ENCODE assay signal across 8 mouse cellular contexts in the genomic region with DNA sequence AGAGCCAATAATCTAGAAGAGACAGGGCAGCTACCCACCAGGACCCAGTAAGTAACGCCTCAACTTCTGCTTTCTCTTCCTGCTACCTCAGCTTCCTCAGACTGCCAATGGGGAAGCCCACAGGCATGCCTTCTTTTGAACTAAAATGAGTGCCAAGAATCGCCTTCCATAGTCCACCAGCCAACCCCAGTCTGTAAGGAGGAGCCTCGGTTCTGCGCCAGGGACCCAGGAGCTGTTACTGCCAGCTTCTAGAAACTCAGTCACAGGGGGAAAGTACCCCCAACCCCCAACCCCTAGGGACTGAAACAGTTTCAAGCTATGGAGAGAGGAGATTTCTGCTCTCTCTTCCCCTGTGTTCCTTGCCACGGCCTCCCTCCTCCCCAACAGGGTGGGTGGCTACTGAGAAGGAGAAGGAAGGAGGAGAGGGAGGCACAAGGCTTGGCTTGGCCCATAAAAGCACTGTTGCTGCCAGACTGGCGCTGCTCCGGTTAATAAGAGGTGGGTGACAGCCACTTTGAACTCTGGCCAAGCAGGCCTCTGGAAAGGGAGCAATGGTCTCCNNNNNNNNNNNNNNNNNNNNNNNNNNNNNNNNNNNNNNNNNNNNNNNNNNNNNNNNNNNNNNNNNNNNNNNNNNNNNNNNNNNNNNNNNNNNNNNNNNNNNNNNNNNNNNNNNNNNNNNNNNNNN. TPM values are rescaled to one million over a fixed set of nuclear protein-coding genes. Genes with fewer than 3 reads are reported as not detected.
DNase-seq lines count a peak whose midpoint lies in the region; ATAC-seq and TF ChIP-seq lines count a peak whose summit lies in the region.

No protein-coding gene starts in this region.

- no peaks in the 10 kb centered on the region for H3K27me3 ChIP-seq in liver, adult 2 months (ENCODE audit: control insufficient read depth, insufficient read depth, low read length)
- H3K27me3 ChIP-seq in midbrain, embryonic 15.5 days (replicated peaks) = no peaks in the 10 kb centered on the region

- no peaks in the 10 kb centered on the region for H3K36me3 ChIP-seq in liver, adult 2 months (ENCODE audit: control insufficient read depth, insufficient read depth, low read length)
- H3K36me3 ChIP-seq in midbrain, embryonic 15.5 days (replicated peaks) = no peaks in the 10 kb centered on the region

- no peak overlapping the region; the same call in 1 of the 2 replicates for H3K4me3 ChIP-seq in liver, adult 2 months (ENCODE audit: insufficient read depth, low read depth, low read length)
- peak overlapping the region; percentile 69 for H3K4me3 ChIP-seq in midbrain, embryonic 15.5 days

- no peaks in the 10 kb centered on the region for H3K9me3 ChIP-seq in midbrain, embryonic 15.5 days

- H3K79me2 ChIP-seq in liver, adult 2 months (ENCODE audit: control insufficient read depth, insufficient read depth, low read length) = no peaks in the 10 kb centered on the region

- H3K27ac ChIP-seq in liver, adult 2 months (replicated peaks; ENCODE audit: insufficient read depth, low read depth, low read length) = peak overlapping the region; percentile 7; the same call in 1 of the 2 replicates
- H3K27ac ChIP-seq in midbrain, embryonic 15.5 days = peak overlapping the region; percentile 64

- no peak for TF ChIP-seq POLR2A in liver, adult 2 months (IDR thresholded peaks at IDR 0.05; ENCODE audit: extremely low read depth, insufficient read depth, low read length)

- intact Hi-C loops in heart, postnatal 25 days (cut with DNase I) = loop anchor here (2.0 to 5.0 kb wide), 4 partner anchors 17 to 108 kb away; a partner anchor contains a TSS

- WGBS in liver, adult 2 months = 64% methylated on average over 7 of the region's 7 CpGs
- 82% methylated on average over 6 of the region's 7 CpGs for WGBS in midbrain, embryonic 15.5 days

- H3K4me1 ChIP-seq in liver, adult 2 months (ENCODE audit: control insufficient read depth, insufficient read depth, low read length) = peaks cover 3% of the 10 kb centered on the region; the same call in 1 of the 2 replicates
- peaks cover 27% of the 10 kb centered on the region for H3K4me1 ChIP-seq in midbrain, embryonic 15.5 days

- H3K9ac ChIP-seq in liver, adult 2 months (ENCODE audit: low read depth, low read length) = no peak overlapping the region
- H3K9ac ChIP-seq in midbrain, embryonic 15.5 days = no peak overlapping the region

- TF ChIP-seq CTCF in liver, adult 2 months (IDR thresholded peaks at IDR 0.05; ENCODE audit: low read depth, low read length) = no peak

- H3K4me2 ChIP-seq in midbrain, embryonic 15.5 days = peak overlapping the region; percentile 40

- DNase-seq in ovary, adult 18-20 months (ENCODE audit: low spot score) = peak; percentile 55
- no peak for DNase-seq in ovary, postnatal 10 days (ENCODE audit: low spot score)
- DNase-seq in cerebellum, postnatal 10 days = peak; percentile 79 to 84
- DNase-seq in heart, postnatal 25 days (ENCODE audit: low spot score) = peak; percentile 47
- DNase-seq in liver, adult 2 months (ENCODE audit: extremely low read depth, low read depth, low spot score) = peak; percentile 26
- DNase-seq in retina, embryonic 14.5 days (ENCODE audit: low spot score) = no peak
- no peak for DNase-seq in thymus, postnatal 4 days

- peak; percentile 4; the same call in 1 of the 2 replicates for ATAC-seq in midbrain, embryonic 15.5 days (replicated peaks)

RNA-seq across cellular contexts. Expression of a gene that starts 0.9 kb away (rescaled TPM):
- 10 to 100 TPM; 80.9 to 87.7 TPM for total RNA-seq in heart, postnatal 25 days (2021)
- total RNA-seq in liver, adult 2 months (2014; rRNA removed) = 19.5 and 21.7 TPM in 2 replicates
- polyA plus RNA-seq in liver, adult 2 months (2012; rRNA removed) = 24.6 and 25.1 TPM in 2 replicates
- polyA plus RNA-seq in midbrain, embryonic 15.5 days (2015; fragmentation: Nextera tagmentation; extraction: Ambion mirVana) = 340 and 347 TPM in 2 replicates

RNA-seq across cellular contexts. Expression of a gene that starts 1.5 kb away (rescaled TPM):
- 1 to 10 TPM; 1.9 to 2.3 TPM for total RNA-seq in heart, postnatal 25 days (2021)
- 1.2 and 1.3 TPM in 2 replicates for total RNA-seq in liver, adult 2 months (2014; rRNA removed)
- 17.9 and 22.0 TPM in 2 replicates for polyA plus RNA-seq in liver, adult 2 months (2012; rRNA removed)
- 11.1 and 11.7 TPM in 2 replicates for polyA plus RNA-seq in midbrain, embryonic 15.5 days (2015; fragmentation: Nextera tagmentation; extraction: Ambion mirVana)

RNA-seq across cellular contexts. Expression of a gene that starts 10.7 kb away (rescaled TPM):
- under 1 TPM; 0.36 to 0.70 TPM for total RNA-seq in heart, postnatal 25 days (2021)
- total RNA-seq in liver, adult 2 months (2014; rRNA removed) = 0.09 and 0.40 TPM in 2 replicates
- polyA plus RNA-seq in liver, adult 2 months (2012; rRNA removed) = 0.10 and 0.25 TPM in 2 replicates
- polyA plus RNA-seq in midbrain, embryonic 15.5 days (2015; fragmentation: Nextera tagmentation; extraction: Ambion mirVana) = 2.0 and 2.8 TPM in 2 replicates

RNA-seq across cellular contexts. Expression of a gene that starts 11.4 kb away (rescaled TPM):
- total RNA-seq in heart, postnatal 25 days (2021) = 1 to 10 TPM; 5.2 to 6.0 TPM
- 6.2 and 6.4 TPM in 2 replicates for total RNA-seq in liver, adult 2 months (2014; rRNA removed)
- polyA plus RNA-seq in liver, adult 2 months (2012; rRNA removed) = 15.1 and 22.6 TPM in 2 replicates
- polyA plus RNA-seq in midbrain, embryonic 15.5 days (2015; fragmentation: Nextera tagmentation; extraction: Ambion mirVana) = 48.2 and 54.8 TPM in 2 replicates

RNA-seq across cellular contexts. Expression of a gene that starts 12.5 kb away (rescaled TPM):
- 1 to 10 TPM; 1.2 to 1.3 TPM for total RNA-seq in heart, postnatal 25 days (2021)
- 0.27 and 0.46 TPM in 2 replicates for total RNA-seq in liver, adult 2 months (2014; rRNA removed)
- 0.57 and 0.71 TPM in 2 replicates for polyA plus RNA-seq in liver, adult 2 months (2012; rRNA removed)
- 146 and 148 TPM in 2 replicates for polyA plus RNA-seq in midbrain, embryonic 15.5 days (2015; fragmentation: Nextera tagmentation; extraction: Ambion mirVana)

Comparison
In these comparisons a context has a peak if more than half of its experiments do, and no peak if none do; other contexts are left out.
1. DNase-seq: peak in ovary, adult 18-20 months (single experiment), cerebellum, postnatal 10 days (2 of 2), heart, postnatal 25 days (single experiment) and liver, adult 2 months (single experiment); none in ovary, postnatal 10 days (single experiment), retina, embryonic 14.5 days (single experiment) and thymus, postnatal 4 days (single experiment).